Mouse (Mus musculus) bone marrow, adult 2 months (tissue): ENCODE results near the gene Slc38a9. TPM values are rescaled to one million over a fixed set of nuclear protein-coding genes. Genes with fewer than 3 reads are reported as not detected.

Source experiments
- H3K27ac ChIP-seq: fragments of 200-500 bp; 2 replicates; pipeline ENCODE4 v1.5.1; 2012; ENCODE audit warnings: low read depth, mild to moderate bottlenecking, control low read depth, inconsistent platforms, low read length; ENCODE audit not compliant: control insufficient read depth, poor library complexity, insufficient read depth
- H3K4me1 ChIP-seq: fragments of 200-500 bp; 2 replicates; pipeline ENCODE4 v1.6.1; 2011; ENCODE audit warnings: low read length; ENCODE audit not compliant: control insufficient read depth, insufficient read depth
- H3K4me3 ChIP-seq: fragments of 200-500 bp; replicated peaks from 2 replicates; pipeline ENCODE3; 2011; ENCODE audit warnings: mild to moderate bottlenecking, low read depth, low read length, control low read depth; ENCODE audit not compliant: control insufficient read depth
- CTCF ChIP-seq: fragments of 200-500 bp; IDR thresholded peaks from 2 replicates; pipeline ENCODE4 v1.5.1; 2011; ENCODE audit warnings: low read length, control low read depth; ENCODE audit not compliant: control insufficient read depth, insufficient read depth
- POLR2A ChIP-seq: fragments of 200-500 bp; IDR thresholded peaks from 2 replicates; pipeline ENCODE4 v1.6.1; 2011; ENCODE audit warnings: low read depth, mild to moderate bottlenecking, control low read depth, low read length, borderline replicate concordance; ENCODE audit not compliant: control insufficient read depth
- WGBS: fragments of 180-500 bp; shearing (Covaris S2); methylation state at CpG from one replicate; pipeline ENCODE4 v1.1.7; 2018; 5-methylcytosine and 5-hydroxymethylcytosine counted together
- polyA plus RNA-seq: library from polyadenylated mRNA; stranded (reverse); fragments of >200 nt; gene quantifications from 2 replicates; pipeline ENCODE4 v1.2.4, GENCODE M21; 2011; ENCODE audit warnings: low replicate concordance; ENCODE audit not compliant: missing spikeins, insufficient read depth, insufficient read length

Gene Slc38a9
- polyA plus RNA-seq, 1 experiment = 32.9 TPM

- H3K4me3 ChIP-seq = no peak overlapping the region
- no peaks in the 10 kb centered on the region; the same call in 1 of the 2 replicates for H3K4me1 ChIP-seq
- TF ChIP-seq CTCF = no peak
- TF ChIP-seq POLR2A = no peak
- 55% methylated on average over 3 of the region's 3 CpGs for WGBS
- no peak overlapping the region for H3K27ac ChIP-seq
Measured at GRCm38 (mm10) chr13:112642897-112643296, 17.7 kb upstream of the Slc38a9 start.

- H3K4me1 ChIP-seq = no peaks in the 10 kb centered on the region; the same call in 1 of the 2 replicates
- peak overlapping the region; percentile 48; the same call in 1 of the 2 replicates for H3K27ac ChIP-seq
- no peak overlapping the region for H3K4me3 ChIP-seq
- 62% methylated on average over 3 of the region's 3 CpGs for WGBS
- no peak for TF ChIP-seq CTCF
- TF ChIP-seq POLR2A = no peak
Measured at GRCm38 (mm10) chr13:112644996-112645395, 15.6 kb upstream of the Slc38a9 start.

GRCm38 (mm10) chr13:112645529-112646186 lies 14.9 kb upstream of the Slc38a9 start:
- no peak overlapping the region for H3K4me3 ChIP-seq
- TF ChIP-seq POLR2A (no peak), CTCF (no peak)
- no peaks in the 10 kb centered on the region; the same call in 1 of the 2 replicates for H3K4me1 ChIP-seq
- H3K27ac ChIP-seq = no peak overlapping the region
- WGBS = 85% methylated on average over 1 of the region's 1 CpGs

GRCm38 (mm10) chr13:112651183-112651582 lies 9.4 kb upstream of the Slc38a9 start:
- no peak overlapping the region for H3K4me3 ChIP-seq
- TF ChIP-seq CTCF = no peak
- no peak for TF ChIP-seq POLR2A
- no peak overlapping the region for H3K27ac ChIP-seq
- 88% methylated on average over 3 of the region's 3 CpGs for WGBS
- no peaks in the 10 kb centered on the region for H3K4me1 ChIP-seq

GRCm38 (mm10) chr13:112652205-112652604 lies 8.3 kb upstream of the Slc38a9 start, which contains the start of gene Ddx4:
Gene Ddx4, minus strand, starts transcription at chr13:112652475.
- no peaks in the 10 kb centered on the region for H3K4me1 ChIP-seq
- TF ChIP-seq POLR2A (no peak), CTCF (no peak)
- H3K4me3 ChIP-seq = no peak within 1 kb of the TSS
- H3K27ac ChIP-seq = no peak within 1 kb of the TSS
- WGBS = 96% methylated on average over 45 of the region's 45 CpGs

GRCm38 (mm10) chr13:112659986-112660573 lies 471 bp upstream of the Slc38a9 start:
- 3% methylated on average over 10 of the region's 10 CpGs for WGBS
- H3K4me1 ChIP-seq = no peaks in the 10 kb centered on the region
- no peak overlapping the region for H3K27ac ChIP-seq
- TF ChIP-seq POLR2A (no peak), CTCF (no peak; the same call in 1 of the 2 replicates)
- peak overlapping the region; percentile 89 for H3K4me3 ChIP-seq

- Histone ChIP-seq H3K4me3 (no peak overlapping the region), H3K4me1 (no peaks in the 10 kb centered on the region), H3K27ac (no peak overlapping the region)
- WGBS = 82% methylated on average over 2 of the region's 2 CpGs
- no peak for TF ChIP-seq POLR2A
Measured at GRCm38 (mm10) chr13:112661687-112662086, 1.1 kb downstream of the Slc38a9 start.

- TF ChIP-seq POLR2A = no peak
- TF ChIP-seq CTCF = no peak
- Histone ChIP-seq H3K27ac (peak overlapping the region; percentile 55; the same call in 1 of the 2 replicates), H3K4me1 (no peaks in the 10 kb centered on the region; the same call in 1 of the 2 replicates), H3K4me3 (peak overlapping the region; percentile 28)
- WGBS = 27% methylated on average over 10 of the region's 10 CpGs
Measured at GRCm38 (mm10) chr13:112666433-112667024, 6.0 kb downstream of the Slc38a9 start.

- no peaks in the 10 kb centered on the region; the same call in none of the 2 replicates for H3K4me1 ChIP-seq
- H3K27ac ChIP-seq = no peak overlapping the region; the same call in 1 of the 2 replicates
- TF ChIP-seq POLR2A (no peak), CTCF (no peak)
- peak overlapping the region; percentile 33 for H3K4me3 ChIP-seq
- WGBS = 47% methylated on average over 9 of the region's 9 CpGs
Measured at GRCm38 (mm10) chr13:112667215-112667614, 6.7 kb downstream of the Slc38a9 start.
